Mouse (Mus musculus) forebrain, embryonic 13.5 days (tissue): ENCODE measurements at regions not wholly inside any gene's neighbourhood (a gene's known extent, or its start where the extent isn't known, plus 50 kb on each side); places are given as distances from the start of the nearest gene placed in this dataset.
"Not testable (repeated sequence)": the region's sequence is repeated elsewhere in the genome, so short reads cannot be mapped to it uniquely, and the experiment has no call there.

ENCODE experiments used
- ATAC-seq: fragments of 200-750 bp; cut with Nextera tagmentation; 2 replicates; pipeline ENCODE4 v1.8.0; 2017
- H3K27ac ChIP-seq: fragments of 300-500 bp; sonication (generic); 2 replicates; pipeline ENCODE4 v1.5.1; 2015; ENCODE audit warnings: inconsistent platforms, mild to moderate bottlenecking, moderate library complexity
- H3K27me3 ChIP-seq: fragments of 300-500 bp; sonication (generic); 2 replicates; pipeline ENCODE4 v1.6.1; 2015; ENCODE audit warnings: mild to moderate bottlenecking, inconsistent platforms
- H3K36me3 ChIP-seq: fragments of 300-500 bp; sonication (generic); 2 replicates; pipeline ENCODE4 v1.6.1; 2015; ENCODE audit warnings: mild to moderate bottlenecking, inconsistent platforms; ENCODE audit not compliant: poor library complexity, severe bottlenecking
- H3K4me1 ChIP-seq: fragments of 300-500 bp; sonication (generic); 2 replicates; pipeline ENCODE4 v1.6.1; 2015; ENCODE audit warnings: inconsistent platforms
- H3K4me2 ChIP-seq: fragments of 300-500 bp; sonication (generic); 2 replicates; pipeline ENCODE4 v1.6.1; 2015; ENCODE audit warnings: inconsistent platforms, mild to moderate bottlenecking, moderate library complexity
- H3K4me3 ChIP-seq: fragments of 300-500 bp; sonication (generic); 2 replicates; pipeline ENCODE4 v1.5.1; 2015; ENCODE audit warnings: mild to moderate bottlenecking, inconsistent platforms
- H3K9ac ChIP-seq: fragments of 300-500 bp; sonication (generic); 2 replicates; pipeline ENCODE4 v1.6.1; 2015; ENCODE audit warnings: mild to moderate bottlenecking, inconsistent platforms
- H3K9me3 ChIP-seq: fragments of 300-500 bp; sonication (generic); replicated peaks from 2 replicates; pipeline ENCODE4 v1.6.1; 2016; ENCODE audit warnings: inconsistent platforms
- WGBS: fragments of 180-500 bp; shearing (Covaris S2); methylation state at CpG from one replicate; pipeline ENCODE4 v1.1.7; 2015; 5-methylcytosine and 5-hydroxymethylcytosine counted together

- H3K27me3 ChIP-seq: no peaks in the 10 kb centered on the region
- ATAC-seq: no peak
Observed at GRCm38 (mm10) chr6:6313171-6313570, 96.2 kb upstream of the Slc25a13 start.

GRCm38 (mm10) chr6:6310213-6310612, 93.2 kb upstream of the Slc25a13 start:
- Histone ChIP-seq H3K4me1 (0 out of 2 replicates have a peak, but pooled peaks cover 5% of the 10 kb centered on the region), H3K9ac (no peak overlapping the region), H3K9me3 (no peaks in the 10 kb centered on the region), H3K27me3 (peaks cover 5% of the 10 kb centered on the region; the same call in 1 of the 2 replicates), H3K36me3 (no peaks in the 10 kb centered on the region), H3K27ac (no peak overlapping the region), H3K4me2 (no peak overlapping the region), H3K4me3 (no peak overlapping the region)
- 85% methylated on average over 3 of the region's 3 CpGs for WGBS
- no peak for ATAC-seq

More at GRCm38 (mm10) chr6:6313171-6313570, 96.2 kb upstream of the Slc25a13 start:
- Histone ChIP-seq H3K27ac (no peak overlapping the region), H3K9me3 (no peaks in the 10 kb centered on the region), H3K36me3 (no peaks in the 10 kb centered on the region), H3K4me2 (no peak overlapping the region), H3K4me3 (no peak overlapping the region), H3K9ac (no peak overlapping the region), H3K4me1 (no peaks in the 10 kb centered on the region)
- WGBS: 85% methylated on average over 6 of the region's 6 CpGs

- ATAC-seq: no peak
- 91% methylated on average over 2 of the region's 2 CpGs for WGBS
- Histone ChIP-seq H3K9me3 (no peaks in the 10 kb centered on the region), H3K27me3 (peaks cover 7% of the 10 kb centered on the region; the same call in 1 of the 2 replicates), H3K4me1 (peaks cover 10% of the 10 kb centered on the region; the same call in 1 of the 2 replicates), H3K4me3 (no peak overlapping the region), H3K27ac (no peak overlapping the region), H3K36me3 (no peaks in the 10 kb centered on the region), H3K4me2 (no peak overlapping the region), H3K9ac (no peak overlapping the region)
Observed at GRCm38 (mm10) chr6:6307618-6308017, 90.6 kb upstream of the Slc25a13 start.

GRCm38 (mm10) chr6:6303767-6304166, 86.8 kb upstream of the Slc25a13 start:
- 17% methylated on average over 5 of the region's 5 CpGs for WGBS
- H3K4me2 ChIP-seq: no peak overlapping the region
- H3K9ac ChIP-seq: no peak overlapping the region
- no peaks in the 10 kb centered on the region for H3K9me3 ChIP-seq
- no peak for ATAC-seq
- peaks cover 10% of the 10 kb centered on the region; the same call in 1 of the 2 replicates for H3K4me1 ChIP-seq
- H3K27ac ChIP-seq: no peak overlapping the region
- peaks cover 7% of the 10 kb centered on the region; the same call in 1 of the 2 replicates for H3K27me3 ChIP-seq
- no peak overlapping the region for H3K4me3 ChIP-seq
- H3K36me3 ChIP-seq: no peaks in the 10 kb centered on the region

- H3K36me3 ChIP-seq: no peaks in the 10 kb centered on the region
- WGBS: 92% methylated on average over 6 of the region's 6 CpGs
- ATAC-seq: no peak
Observed at GRCm38 (mm10) chr6:6301001-6301510, 84.1 kb upstream of the Slc25a13 start.

GRCm38 (mm10) chr6:6298867-6299852, 82.2 kb upstream of the Slc25a13 start:
- Histone ChIP-seq H3K9me3 (no peaks in the 10 kb centered on the region), H3K4me3 (no peak overlapping the region), H3K27ac (no peak overlapping the region), H3K4me2 (no peak overlapping the region), H3K36me3 (no peaks in the 10 kb centered on the region), H3K4me1 (peaks cover 6% of the 10 kb centered on the region; the same call in 1 of the 2 replicates), H3K27me3 (no peaks in the 10 kb centered on the region), H3K9ac (no peak overlapping the region)
- no peak for ATAC-seq
- WGBS: 60% methylated on average over 14 of the region's 14 CpGs

More at GRCm38 (mm10) chr6:6301001-6301510, 84.1 kb upstream of the Slc25a13 start:
- H3K27ac ChIP-seq: no peak overlapping the region
- peaks cover 10% of the 10 kb centered on the region; the same call in 1 of the 2 replicates for H3K4me1 ChIP-seq
- no peaks in the 10 kb centered on the region for H3K9me3 ChIP-seq
- 0 out of 2 replicates have a peak, but pooled peaks cover 2% of the 10 kb centered on the region for H3K27me3 ChIP-seq
- no peak overlapping the region for H3K9ac ChIP-seq
- no peak overlapping the region for H3K4me3 ChIP-seq
- no peak overlapping the region for H3K4me2 ChIP-seq

GRCm38 (mm10) chr6:6295551-6295950, 78.6 kb upstream of the Slc25a13 start:
- not testable (repeated sequence) for H3K27me3 ChIP-seq, ATAC-seq, H3K9ac ChIP-seq

GRCm38 (mm10) chr6:6291781-6292180, 74.8 kb upstream of the Slc25a13 start:
- 66% methylated on average over 3 of the region's 3 CpGs for WGBS
- Histone ChIP-seq H3K9me3 (no peaks in the 10 kb centered on the region), H3K4me1 (no peaks in the 10 kb centered on the region), H3K27me3 (no peaks in the 10 kb centered on the region), H3K36me3 (no peaks in the 10 kb centered on the region), H3K27ac (no peak overlapping the region), H3K9ac (no peak overlapping the region), H3K4me3 (no peak overlapping the region), H3K4me2 (no peak overlapping the region)
- no peak for ATAC-seq

More at GRCm38 (mm10) chr6:6295551-6295950, 78.6 kb upstream of the Slc25a13 start:
- not testable (repeated sequence) for H3K4me3 ChIP-seq, H3K9me3 ChIP-seq, H3K36me3 ChIP-seq, H3K4me2 ChIP-seq, H3K27ac ChIP-seq, H3K4me1 ChIP-seq
- WGBS: 88% methylated on average over 2 of the region's 2 CpGs

- Histone ChIP-seq H3K4me1 (no peaks in the 10 kb centered on the region), H3K4me2 (no peak overlapping the region), H3K27ac (no peak overlapping the region), H3K9me3 (no peaks in the 10 kb centered on the region), H3K36me3 (no peaks in the 10 kb centered on the region), H3K9ac (no peak overlapping the region), H3K27me3 (no peaks in the 10 kb centered on the region), H3K4me3 (no peak overlapping the region)
- 89% methylated on average over 7 of the region's 7 CpGs for WGBS
- ATAC-seq: no peak
Observed at GRCm38 (mm10) chr6:6290427-6290826, 73.5 kb upstream of the Slc25a13 start.

GRCm38 (mm10) chr6:6289806-6290205, 72.8 kb upstream of the Slc25a13 start:
- Histone ChIP-seq H3K27me3 (no peaks in the 10 kb centered on the region), H3K4me1 (no peaks in the 10 kb centered on the region), H3K9ac (no peak overlapping the region), H3K27ac (no peak overlapping the region), H3K4me2 (no peak overlapping the region), H3K4me3 (no peak overlapping the region), H3K9me3 (no peaks in the 10 kb centered on the region), H3K36me3 (no peaks in the 10 kb centered on the region)
- no peak for ATAC-seq
- WGBS: 19% methylated on average over 6 of the region's 6 CpGs

GRCm38 (mm10) chr6:6280812-6281568, 64.0 kb upstream of the Slc25a13 start:
- 92% methylated on average over 17 of the region's 17 CpGs for WGBS
- Histone ChIP-seq H3K4me1 (no peaks in the 10 kb centered on the region), H3K27me3 (no peaks in the 10 kb centered on the region), H3K27ac (no peak overlapping the region), H3K9ac (no peak overlapping the region), H3K9me3 (no peaks in the 10 kb centered on the region), H3K36me3 (no peaks in the 10 kb centered on the region), H3K4me2 (no peak overlapping the region), H3K4me3 (no peak overlapping the region)
- ATAC-seq: no peak

GRCm38 (mm10) chr6:6279646-6280045, 62.7 kb upstream of the Slc25a13 start:
- WGBS: 81% methylated on average over 6 of the region's 6 CpGs
- no peak for ATAC-seq
- H3K4me2 ChIP-seq: no peak overlapping the region
- H3K27ac ChIP-seq: no peak overlapping the region
- no peaks in the 10 kb centered on the region for H3K27me3 ChIP-seq
- no peak overlapping the region for H3K4me3 ChIP-seq
- no peak overlapping the region for H3K9ac ChIP-seq
- no peaks in the 10 kb centered on the region for H3K36me3 ChIP-seq
- no peaks in the 10 kb centered on the region for H3K4me1 ChIP-seq
- no peaks in the 10 kb centered on the region for H3K9me3 ChIP-seq
